Mouse (Mus musculus): ENCODE data around the gene Ndnf.
A peak's percentile ranks its signal among the peaks of the same experiment; 100 is the strongest.

Gene Ndnf

DNA sequence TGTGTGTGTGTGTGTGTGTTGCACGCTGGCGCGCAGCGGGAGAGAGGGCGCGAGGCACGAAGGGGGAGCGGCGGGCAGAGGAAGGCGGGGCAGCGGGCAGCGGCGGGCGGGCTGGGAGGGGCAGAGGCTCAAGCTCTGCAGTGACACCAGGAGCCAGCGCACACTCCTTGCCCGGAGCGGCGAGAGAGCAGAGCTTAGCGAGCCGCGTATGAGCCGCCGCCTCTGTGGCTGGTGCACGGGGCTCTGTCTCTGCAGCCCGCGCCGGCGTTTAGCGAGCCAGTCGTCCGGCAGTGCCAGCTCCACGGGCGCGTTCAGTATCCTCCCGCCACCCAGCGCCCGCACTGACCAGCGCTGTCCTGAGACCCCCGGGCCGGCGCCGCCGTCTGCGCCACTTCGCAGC is at the start of gene Ndnf:
Gene Ndnf (plus strand): TSS at position 140 of the 400 bp plus-strand sequence.
- DNase-seq: peak; percentile 60 to 65

DNA sequence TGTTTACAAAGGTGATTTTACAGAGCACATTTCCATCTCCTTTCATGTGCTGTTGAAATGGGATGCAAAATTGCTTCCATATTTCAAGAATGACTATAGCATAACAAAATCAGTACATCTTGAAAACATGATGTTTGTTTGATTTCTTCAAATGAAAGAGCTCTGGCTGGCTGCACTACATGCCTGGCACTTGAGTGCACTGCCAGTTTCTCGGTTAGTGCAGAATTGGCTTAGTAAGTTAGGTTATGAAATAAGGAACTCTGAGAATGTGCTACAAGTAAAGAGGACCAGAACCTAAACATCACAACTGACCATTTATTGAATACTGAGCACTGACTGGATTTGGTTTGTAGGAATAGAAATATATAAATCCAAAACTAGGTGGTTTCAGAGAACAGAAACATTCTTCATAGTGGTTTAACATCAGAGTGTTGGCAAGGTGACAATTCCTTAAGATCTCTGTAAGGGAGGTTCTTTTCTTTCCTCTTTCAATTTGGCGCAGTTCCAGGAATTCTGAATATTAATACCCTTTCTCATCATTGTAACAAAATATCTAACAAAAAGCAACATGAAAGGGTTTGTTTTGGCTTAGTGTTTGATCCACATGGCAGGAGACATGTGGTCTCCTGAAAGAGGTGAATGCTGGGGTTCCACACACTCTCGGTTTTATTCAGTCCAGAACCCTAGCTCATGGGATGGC is 48.2 kb upstream of the Ndnf start:
- no peak for DNase-seq

DNA sequence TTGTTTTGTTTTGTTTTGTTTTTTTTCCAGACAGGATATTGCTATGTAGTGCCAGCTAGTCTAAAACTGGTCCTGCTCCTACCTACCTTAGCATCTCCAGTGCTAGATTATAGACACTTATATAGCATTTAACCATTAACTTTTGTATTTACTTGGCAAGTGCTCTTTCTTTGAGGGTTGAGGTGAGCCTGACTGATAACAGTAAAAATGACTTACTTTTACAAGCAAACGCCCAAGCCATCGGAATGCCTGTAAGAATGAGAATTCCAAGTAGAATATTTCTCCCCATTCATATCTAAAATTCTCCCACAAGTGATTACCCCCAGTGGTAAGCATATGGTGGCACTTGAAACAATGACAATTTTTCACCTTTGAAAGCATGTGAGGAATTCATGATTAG is 40.8 kb upstream of the Ndnf start:
- DNase-seq: no peak

DNA sequence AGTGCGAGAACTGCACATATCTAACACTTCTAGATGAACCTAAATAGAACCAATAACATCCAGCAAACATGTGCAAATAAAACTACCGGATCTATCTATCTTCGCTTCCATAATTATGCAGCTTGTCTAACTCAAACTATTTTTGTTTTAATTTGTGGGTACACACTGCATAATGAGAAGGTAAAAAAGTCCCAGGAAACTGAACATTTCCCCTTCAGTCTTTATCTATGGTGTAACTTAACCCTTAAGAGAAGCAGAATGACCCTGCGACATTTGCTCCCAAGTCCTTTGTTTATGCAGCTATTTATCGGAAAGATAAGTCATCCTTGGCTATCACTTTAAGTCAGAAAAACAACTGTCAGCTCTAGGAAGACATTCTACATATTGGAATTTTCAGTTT is 39.2 kb upstream of the Ndnf start:
- no peak for DNase-seq

DNA sequence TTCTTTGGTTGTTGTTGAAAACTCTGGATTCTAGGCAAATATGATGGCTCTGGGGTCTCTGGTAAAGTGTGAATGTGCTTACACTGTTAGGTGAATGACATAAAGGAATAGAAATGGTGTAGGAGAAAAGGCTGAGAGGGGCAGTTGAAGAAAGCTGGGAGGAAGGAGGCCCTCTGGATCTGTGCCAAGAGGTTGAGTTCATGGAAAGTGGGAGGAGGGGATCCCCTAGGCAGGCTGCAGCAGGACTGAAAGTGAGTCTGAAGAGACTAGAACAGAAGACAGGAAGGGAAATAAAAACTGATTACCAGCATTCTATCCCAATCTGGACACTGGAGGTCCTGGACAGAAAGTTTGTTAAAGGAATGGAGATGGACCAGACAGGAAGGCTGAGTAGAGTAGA is 29.0 kb upstream of the Ndnf start:
- no peak for DNase-seq

DNA sequence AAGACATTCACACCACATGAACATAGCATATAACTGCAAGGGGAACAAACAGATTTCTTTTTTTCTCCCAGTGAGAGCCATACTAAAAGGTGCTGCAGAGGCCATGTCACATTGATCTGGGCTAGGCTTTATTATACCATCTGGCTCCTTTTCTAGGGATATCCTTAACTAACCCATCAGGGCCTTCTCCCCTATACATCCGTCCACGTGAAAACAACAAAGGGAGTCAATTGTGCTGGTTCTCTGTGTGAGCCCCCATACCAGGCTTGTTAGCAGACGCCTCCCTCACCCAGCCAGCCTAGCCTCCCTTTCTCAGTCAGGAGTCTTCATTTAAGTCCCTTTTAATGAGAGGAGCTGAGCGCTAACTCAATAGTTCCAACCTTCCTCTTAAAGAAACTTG is 27.3 kb upstream of the Ndnf start:
- DNase-seq: no peak

DNA sequence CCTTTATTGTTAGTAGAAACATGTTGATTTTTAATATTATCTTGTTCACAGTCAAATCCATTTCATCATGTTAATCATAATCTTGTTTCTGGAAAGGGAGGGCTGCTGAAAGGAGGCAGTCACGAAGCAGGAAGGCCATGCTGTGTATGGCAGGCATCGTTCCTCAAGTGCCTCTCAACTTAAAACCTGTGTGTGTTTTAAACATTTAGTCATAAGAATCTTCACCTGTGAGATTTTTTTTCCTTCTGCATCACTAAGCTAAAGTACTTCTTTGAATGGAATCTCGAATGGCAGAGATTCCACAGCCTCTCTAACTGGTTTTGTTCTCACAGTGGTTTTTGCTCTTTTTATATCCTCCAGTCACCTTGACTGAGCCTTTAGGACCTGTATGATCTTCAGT is 25.0 kb upstream of the Ndnf start:
- DNase-seq: no peak

DNA sequence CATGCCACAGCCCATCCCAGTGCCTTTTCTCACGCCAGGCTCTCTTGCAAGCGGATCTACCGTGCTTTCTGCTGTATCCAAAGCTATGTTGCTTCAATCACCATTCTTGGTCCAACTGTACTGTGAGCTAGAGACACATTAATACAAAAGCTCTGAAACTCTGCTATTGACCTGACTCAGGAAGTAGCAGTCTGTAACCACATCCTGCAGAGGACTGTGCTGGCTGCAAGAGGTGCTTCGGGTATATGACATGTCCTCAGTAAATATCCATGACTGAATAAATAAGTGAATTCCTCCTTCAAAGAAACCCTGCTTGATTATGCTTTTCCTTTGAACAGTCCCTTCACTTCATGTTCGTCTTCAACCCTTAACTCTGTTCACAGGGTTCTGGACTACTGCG is 23.7 kb upstream of the Ndnf start:
- no peak for DNase-seq

DNA sequence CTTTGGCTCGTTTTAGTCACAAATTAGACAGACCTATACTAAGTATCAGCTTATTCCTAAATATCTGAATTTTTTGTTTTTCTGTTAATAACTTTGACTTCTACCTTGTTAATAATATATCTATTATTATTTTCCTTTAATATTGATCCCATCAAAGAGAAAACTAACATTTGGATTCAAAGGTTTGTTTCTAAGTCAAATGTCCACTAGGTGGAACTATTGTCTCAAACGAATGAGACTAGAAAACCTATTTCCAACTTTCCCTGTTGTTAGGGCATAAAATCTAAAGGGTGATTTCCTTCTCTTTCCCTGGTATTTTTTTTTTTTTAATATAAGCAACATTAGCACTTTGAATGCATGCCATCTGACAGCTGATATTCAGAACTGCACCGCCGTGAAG is 20.0 kb upstream of the Ndnf start:
- peak in 1 of 2 experiments; percentile 10 for DNase-seq

DNA sequence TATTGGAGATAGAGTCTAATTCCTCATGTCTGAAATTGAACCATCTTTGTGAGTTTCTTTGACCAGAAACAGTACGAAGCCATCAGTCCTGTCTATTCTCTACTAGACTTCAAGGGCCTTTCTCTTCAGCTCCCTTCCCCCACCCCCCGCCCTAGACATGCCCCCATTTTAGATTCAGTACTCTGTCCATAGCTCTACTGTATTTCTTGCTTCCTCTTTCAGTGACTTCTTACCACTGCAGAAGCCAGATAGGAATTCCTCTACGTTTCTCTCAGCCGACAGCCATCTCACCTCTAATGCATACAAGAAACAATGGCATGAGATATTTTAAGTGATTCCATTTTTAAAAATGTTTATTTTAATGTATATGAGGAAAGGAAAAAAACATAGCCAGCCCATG is 10.1 kb upstream of the Ndnf start:
- DNase-seq: no peak

DNA sequence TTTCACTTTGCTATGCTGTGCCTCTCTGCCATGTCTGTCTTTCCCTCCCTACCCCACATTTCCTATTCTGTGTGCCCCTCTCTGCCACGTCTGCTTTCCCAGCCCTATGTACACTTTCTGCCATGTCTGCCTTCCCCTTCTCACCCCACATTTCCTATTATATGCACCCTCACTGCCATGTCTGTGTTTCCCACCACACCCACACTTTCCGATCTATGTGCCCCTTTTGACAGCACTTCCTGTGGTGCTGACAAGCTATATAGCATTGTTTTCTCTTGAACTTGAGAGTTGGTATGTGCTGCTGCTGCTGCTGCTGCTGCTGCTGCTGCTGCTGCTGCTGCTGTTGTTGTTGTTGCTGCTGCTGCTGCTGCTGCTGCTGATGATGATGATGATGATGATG is 9.3 kb upstream of the Ndnf start:
- DNase-seq: no peak

DNA sequence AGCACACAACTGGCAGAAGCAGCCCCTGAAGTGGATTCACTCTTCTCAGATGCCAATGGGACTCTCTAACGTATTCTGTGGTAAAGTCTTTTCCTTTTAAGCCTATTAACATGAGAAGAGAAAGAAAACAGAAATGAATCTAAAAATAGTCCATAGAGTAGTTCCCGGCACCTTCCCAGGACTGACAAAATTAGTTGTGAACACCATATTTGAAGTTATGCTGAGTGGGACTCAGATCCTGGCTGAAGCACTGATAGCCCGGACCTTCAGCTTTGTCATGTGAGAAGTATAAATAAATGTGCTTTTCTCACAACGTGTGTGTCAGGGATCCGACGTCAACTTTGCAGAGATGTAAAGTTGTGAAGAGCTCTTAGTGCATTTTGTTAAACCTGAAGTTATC is 7.4 kb upstream of the Ndnf start:
- no peak for DNase-seq

DNA sequence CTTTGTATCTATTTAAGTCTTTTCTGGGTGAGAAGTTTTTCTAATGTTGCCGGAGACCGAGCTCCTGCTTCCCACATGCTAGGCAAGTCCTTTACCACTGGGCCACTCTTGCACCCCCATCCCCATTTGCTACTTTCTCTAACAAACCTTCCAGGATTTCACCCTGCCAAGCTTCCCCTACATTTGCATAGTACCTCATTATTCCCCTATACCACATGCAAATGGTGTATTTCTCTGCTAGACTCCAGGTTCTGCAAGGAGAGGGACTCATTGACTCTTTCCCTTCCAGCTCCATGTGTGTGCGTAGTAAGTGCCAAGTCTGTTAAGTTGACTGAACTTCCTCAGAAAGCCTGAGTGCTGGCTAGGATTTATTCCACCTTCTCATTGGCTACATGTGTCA is 5.1 kb upstream of the Ndnf start:
- no peak for DNase-seq

DNA sequence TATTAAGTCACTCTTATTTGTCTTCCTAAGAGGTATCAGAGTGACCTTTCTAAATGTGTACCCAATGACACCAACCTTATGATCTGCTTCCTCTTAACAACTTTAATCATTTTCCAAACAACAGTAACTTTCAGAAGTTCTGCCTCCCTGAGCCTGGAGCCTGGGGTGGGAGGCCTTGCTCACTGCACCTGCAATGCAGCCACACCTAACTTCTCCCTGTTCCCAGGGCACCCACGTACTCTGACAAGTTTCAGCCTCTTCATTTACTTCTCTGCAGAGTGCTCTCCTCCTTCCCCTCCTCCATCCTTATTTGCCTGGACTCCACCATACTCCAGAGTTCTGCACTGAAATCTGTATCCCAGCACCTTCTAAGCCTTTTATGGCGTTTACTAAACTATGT is 1.4 kb upstream of the Ndnf start:
- DNase-seq: no peak

DNA sequence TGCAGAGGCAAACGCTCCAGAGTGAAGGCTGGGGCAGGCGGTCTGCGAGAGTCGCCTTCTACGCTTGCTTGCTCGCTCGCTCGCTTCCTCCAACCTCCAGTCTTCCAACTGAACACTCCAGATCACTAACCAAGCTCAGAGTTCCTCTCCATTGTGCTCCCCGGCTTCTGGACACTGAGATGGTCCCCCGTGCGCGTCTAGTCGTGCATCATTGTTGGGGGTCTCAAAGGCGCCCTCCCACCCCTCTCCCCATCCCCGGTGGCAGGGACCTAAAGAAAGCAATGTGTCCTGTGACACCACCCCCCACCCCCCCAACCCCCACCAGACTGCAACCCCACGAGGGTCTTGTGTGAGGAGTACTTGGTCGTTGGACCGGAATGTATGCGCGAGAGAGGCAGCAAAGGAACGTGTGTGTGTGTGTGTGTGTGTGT is 394 bp upstream of the Ndnf start:
- peak; percentile 7 to 21 for DNase-seq

DNA sequence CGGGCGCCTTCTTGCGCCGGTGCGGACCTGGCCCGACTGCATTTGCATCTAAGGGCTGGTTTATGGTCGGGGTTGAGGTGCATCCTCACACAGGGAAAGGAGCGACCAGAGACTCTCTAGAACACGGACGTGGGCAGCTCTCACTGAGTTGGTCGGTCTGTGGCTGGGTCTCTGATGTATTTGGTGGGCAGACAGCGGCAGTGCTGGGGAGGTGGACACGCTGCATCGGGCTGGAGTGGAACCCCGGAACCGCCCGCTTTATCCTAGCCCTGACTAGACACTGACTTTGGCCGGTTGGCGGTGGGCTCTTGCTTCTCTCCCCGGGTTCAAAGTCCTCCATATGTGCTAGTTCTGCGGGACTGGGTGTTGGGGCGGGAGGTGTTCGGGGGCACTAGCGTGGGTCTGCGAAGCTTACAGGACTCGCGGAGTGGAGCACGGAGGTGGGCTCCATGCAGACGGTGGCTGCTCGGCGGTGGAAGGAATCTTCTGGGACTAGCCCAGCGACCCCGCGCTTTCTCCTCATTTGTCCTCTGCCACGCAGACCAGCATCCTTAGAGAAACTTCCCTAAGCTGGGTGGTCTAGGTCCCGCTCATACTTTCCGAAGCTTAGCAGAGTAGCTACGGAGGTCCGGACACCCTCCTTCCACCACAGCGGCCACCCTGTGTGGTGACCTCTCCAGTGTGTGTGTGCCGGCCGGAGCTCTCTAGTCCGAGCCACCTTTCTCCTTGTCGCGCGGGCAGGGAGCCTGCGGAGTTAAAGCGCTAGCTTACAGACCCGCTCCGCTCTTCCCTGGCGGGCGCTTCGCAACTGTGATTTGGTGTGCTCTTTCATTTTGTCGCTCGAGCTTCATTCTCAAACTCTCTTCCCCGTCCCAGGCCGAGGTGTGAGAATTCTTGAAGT is 991 bp downstream of the Ndnf start:
- peak; percentile 28 to 29 for DNase-seq

DNA sequence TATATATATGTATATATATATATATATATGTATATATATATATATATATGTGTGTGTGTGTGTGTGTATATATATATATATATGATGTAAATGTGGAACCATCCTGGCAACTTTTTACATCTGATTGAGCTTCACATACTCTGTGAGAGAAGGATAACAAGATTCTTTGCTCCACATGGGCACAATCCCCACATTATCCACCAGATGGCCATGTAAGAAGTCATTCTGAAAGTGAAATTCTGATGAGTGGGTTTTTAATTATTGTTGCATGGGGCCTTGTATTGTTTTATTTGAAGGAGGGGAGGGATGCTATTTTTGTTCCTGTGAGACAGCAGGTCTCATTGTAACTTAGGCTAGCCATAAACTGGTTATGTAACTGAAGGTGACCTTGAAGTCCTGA is 22.5 kb downstream of the Ndnf start:
- DNase-seq: peak in 1 of 2 experiments; percentile 17

DNA sequence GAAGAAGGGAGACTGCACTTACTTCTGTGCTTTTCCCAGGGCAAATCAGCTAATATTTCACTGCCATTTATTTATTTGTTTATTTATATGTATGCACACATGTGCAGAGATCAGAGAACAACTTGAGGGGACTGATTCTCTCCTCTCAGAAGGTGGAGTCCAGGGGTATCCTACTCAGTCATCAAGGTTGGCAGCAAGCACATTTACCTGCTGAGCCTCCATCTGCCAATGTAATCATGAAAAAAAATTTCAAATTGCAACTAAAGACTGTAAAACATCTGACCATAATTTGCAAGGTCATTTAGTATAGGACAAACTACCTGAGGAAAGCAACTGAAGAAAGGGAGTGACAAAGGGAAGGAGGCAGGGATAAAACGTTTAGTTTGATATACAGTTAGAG is 49.3 kb downstream of the Ndnf start:
- peak; percentile 69 to 82 for DNase-seq

DNA sequence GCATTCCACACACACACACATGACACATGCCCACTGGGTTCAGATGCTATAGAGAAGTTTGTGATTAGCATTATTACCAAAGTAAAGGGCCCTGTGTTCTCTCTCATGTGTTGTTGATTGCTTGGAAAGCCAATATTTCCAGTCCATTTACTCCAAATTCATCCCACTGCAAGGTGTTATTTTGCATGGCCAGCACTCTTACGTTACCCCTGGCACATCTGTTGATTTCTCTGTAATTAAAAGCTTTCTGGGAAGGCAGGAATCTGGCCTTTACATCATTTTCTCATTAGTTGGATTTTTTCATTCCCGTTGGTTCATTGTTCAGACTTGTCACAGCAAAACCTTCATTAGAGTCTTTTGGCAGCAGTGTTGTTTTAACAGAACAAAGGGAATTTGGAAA is 54.3 kb downstream of the Ndnf start:
- DNase-seq: no peak

DNA sequence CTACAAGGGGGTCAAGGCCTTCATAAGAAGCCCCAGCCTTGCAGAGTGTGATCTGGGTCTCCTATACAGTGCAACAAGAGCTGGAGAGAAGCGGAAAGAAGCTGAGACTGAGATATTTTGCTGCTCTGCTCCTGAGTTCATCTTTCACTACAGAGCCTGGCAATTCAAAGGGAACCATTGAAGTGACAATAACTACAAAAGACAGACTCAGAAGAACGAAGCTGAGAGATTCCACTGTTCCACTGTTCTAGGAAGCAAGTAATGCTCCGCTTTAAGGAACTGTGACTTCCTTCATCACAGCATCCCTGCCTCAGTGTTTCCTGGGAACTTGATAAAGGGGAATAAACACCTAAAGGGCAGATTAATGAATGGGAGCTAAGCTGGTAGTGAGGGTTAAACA is 56.9 kb downstream of the Ndnf start:
- DNase-seq: no peak

DNA sequence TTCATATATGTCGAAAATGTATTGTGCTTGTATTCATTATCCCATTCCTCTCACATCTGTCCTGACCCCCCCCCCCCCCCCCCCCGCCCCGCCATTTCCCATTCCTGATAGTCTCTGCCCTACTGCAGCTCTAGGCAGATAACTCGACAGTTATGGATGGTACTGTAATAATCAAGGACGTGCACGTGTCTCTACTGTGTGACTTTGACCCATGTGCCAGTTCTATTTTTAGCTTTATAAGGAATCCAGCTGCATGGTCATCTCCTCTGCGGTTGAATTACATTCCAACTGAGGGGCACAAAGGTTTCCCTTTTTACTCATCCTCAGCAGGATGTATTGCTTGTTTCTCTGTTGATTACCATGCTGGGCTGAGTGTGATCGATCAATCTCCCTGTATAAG is 68.1 kb downstream of the Ndnf start:
- DNase-seq: no peak

DNA sequence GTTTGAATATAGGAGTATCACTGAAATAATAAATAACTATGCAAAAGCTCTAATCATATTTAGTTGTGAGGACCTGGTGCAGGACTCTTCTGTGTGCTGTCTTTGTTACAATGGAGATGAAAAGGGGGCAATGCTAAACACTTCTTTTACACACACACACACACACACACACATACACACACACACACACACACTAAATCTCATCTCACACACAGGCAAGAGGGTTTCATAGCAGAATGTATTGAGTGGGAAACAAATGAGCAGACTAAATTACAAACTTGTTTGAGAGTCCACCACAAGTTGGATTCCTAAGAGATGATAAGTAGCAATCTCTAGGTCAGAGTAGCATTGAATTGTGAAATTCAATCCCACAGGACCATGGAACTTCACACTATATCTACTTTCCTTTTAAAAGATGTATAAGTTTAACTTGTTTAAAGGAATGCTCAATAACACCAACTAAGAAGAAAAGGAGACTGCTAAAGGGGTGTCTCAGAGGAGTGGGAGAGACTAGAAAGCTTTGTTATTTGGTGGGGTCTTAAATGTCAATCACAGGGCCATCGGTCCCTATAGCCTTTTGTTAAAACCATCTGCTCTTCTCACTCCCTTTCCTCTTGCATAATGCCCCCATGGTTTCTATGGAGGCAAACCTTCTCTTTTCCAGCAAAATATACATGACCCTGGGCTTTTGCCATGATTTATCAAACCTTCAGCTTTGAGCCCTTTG is 71.9 kb downstream of the Ndnf start:
- no peak for DNase-seq

DNA sequence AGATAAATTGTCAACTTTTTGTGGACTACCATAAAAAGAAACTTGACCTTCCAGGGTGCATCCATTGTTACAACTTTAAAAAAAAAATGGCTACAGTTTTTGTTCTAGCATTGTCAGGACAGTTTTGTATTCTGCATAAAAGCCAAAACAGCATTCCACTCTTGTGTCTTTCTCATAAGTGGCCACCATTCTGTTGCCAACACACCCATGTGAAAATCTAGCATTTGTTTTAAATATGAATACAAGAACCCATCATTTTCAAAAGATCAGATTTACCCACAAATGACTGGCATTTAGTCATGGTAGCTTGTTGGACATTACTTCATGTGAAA is 72.4 kb downstream of the Ndnf start:
- DNase-seq: no peak

DNA sequence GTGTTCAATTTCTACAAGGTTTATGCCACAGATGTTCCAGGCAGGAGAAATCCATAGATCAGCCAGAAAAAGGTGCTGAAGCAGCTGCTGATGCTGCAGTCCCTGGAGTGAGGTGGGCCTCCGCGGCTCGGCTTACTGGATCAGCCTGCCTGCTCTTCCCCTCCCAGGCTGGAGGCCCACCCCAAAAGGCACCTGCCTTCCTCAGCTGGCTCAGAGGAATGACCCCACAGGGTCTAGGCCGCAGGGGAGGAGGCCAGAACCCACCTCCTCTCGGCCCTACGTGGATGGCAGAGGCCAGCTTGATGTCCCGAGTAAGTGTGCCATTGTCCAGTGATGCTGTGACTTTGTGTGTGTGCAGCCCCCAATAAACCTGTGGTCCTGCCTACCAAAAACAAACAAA is 86.8 kb downstream of the Ndnf start:
- no peak for DNase-seq
